Mouse (Mus musculus): ENCODE data around the gene Scgb2b18. TPM values are rescaled to one million over a fixed set of nuclear protein-coding genes. Genes with fewer than 3 reads are reported as not detected.
"Not testable (repeated sequence)": the region's sequence is repeated elsewhere in the genome, so short reads cannot be mapped to it uniquely, and the experiment has no call there.

The Scgb2b18 gene
- polyA plus RNA-seq (2015; fragmentation: Nextera tagmentation; extraction: Ambion mirVana) = not detected in 2 replicates

DNA sequence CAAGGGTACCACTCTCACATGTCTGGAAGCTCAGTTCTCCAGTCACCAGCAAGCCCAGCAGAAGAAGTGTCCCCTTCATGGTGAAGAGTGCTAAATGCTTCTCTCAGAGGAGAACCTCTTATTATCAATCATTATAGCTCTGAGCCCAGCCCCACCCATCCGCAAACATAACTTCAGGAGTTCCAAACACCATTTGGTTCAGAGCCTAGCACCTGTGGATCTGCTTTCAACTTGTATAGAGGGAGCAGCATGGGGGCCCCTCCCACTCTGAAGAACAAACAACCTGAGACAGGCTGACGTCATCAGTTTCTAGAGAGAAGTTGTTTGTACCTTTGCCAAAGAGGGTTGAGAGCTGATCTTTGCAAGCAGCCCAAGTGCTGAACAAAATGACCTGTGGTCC, at the start of gene Scgb2b18:
Scgb2b18 (minus strand) TSS at position 101 of the 400 bp plus-strand sequence.
- not testable (repeated sequence) for H3K4me1 ChIP-seq; ATAC-seq (ENCODE audit: low FRiP score, low read depth); H3K27ac ChIP-seq; H3K27me3 ChIP-seq; H3K4me2 ChIP-seq (replicated peaks); H3K36me3 ChIP-seq; H3K4me3 ChIP-seq; H3K9me3 ChIP-seq; H3K9ac ChIP-seq
- WGBS = 80% methylated on average over 2 of the region's 2 CpGs

DNA sequence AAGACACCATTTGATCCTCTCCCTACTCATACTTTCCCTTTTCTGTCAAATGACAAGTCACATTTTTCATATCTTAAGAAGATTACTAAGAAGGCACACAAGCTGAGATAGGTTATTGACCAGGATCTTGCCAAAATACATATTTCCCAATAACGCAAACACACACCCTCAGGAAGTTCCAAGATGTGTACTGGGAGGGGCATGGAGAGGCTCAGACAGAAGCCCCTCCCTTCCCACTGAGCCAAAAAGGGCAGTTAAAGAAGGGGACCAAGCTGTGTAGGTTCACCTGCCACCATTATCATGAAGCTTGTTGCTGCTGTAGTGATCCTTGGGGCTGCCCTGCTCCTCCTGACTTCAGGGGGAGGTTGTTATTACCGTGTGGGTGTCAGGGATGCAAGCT, 11.6 kb upstream of the Scgb2b18 start, which contains the start of gene Scgb1b18:
Scgb1b18 (plus strand) TSS at position 301 of the 400 bp plus-strand sequence.
- ATAC-seq (ENCODE audit: low FRiP score, low read depth); H3K27ac ChIP-seq; H3K27me3 ChIP-seq; H3K9ac ChIP-seq; H3K4me1 ChIP-seq; H3K4me3 ChIP-seq; H3K9me3 ChIP-seq; H3K4me2 ChIP-seq (replicated peaks); H3K36me3 ChIP-seq: not testable (repeated sequence)
- no CpG with 5 or more reads among the region's 2 CpGs for WGBS

Other genes starting within 250 kb of the Scgb2b18 start
- not detected in 2 replicates for gene Scgb2b17, start 117.3 kb downstream of the Scgb2b18 start, polyA plus RNA-seq (2015; fragmentation: Nextera tagmentation; extraction: Ambion mirVana)
- gene Scgb1b17, start 110.4 kb downstream of the Scgb2b18 start, polyA plus RNA-seq (2015; fragmentation: Nextera tagmentation; extraction: Ambion mirVana) = not detected in 2 replicates
- not detected in 2 replicates for gene Scgb1b18, start 11.7 kb upstream of the Scgb2b18 start, polyA plus RNA-seq (2015; fragmentation: Nextera tagmentation; extraction: Ambion mirVana)
- not detected in 2 replicates for gene Scgb2b19, start 106.5 kb upstream of the Scgb2b18 start, polyA plus RNA-seq (2015; fragmentation: Nextera tagmentation; extraction: Ambion mirVana)
- gene Scgb1b19, start 113.4 kb upstream of the Scgb2b18 start, polyA plus RNA-seq (2015; fragmentation: Nextera tagmentation; extraction: Ambion mirVana) = not detected in 2 replicates
- gene Scgb2b20, start 192.5 kb upstream of the Scgb2b18 start, polyA plus RNA-seq (2015; fragmentation: Nextera tagmentation; extraction: Ambion mirVana) = not detected in 2 replicates
- not detected in 2 replicates for gene Scgb1b20, start 199.4 kb upstream of the Scgb2b18 start, polyA plus RNA-seq (2015; fragmentation: Nextera tagmentation; extraction: Ambion mirVana)

Measured in limb, embryonic 13.5 days (tissue).